Mouse (Mus musculus) liver, adult (tissue): ENCODE measurements at regions not wholly inside any gene's neighbourhood (a gene's known extent, or its start where the extent isn't known, plus 50 kb on each side); places are given as distances from the start of the nearest gene placed in this dataset.

Source experiments
- GATA4 ChIP-seq: IDR thresholded peaks from 2 replicates; pipeline ENCODE4 v1.6.1; 2014; ENCODE audit warnings: mild to moderate bottlenecking, low read length; ENCODE audit not compliant: insufficient replicate concordance

DNA sequence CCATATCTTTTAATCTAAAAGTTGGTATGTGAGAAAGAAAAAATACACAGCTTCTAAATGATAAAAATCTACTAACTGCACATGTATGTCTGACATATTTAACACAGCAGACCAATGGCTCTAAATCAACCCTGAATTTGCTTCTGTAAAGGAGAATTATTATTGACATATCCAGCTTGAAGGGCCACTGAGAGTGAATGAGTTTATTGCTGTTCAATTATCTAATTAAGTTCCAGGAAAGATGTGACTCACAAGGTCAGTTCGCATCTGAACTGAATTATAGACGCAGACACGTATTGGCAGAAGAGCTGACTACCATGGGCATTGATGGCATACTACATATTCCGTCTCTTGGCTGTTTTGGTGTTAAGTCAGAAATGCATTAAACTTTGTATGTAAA lies 180.3 kb upstream of the Robo2 start:
- no peak for TF ChIP-seq GATA4

DNA sequence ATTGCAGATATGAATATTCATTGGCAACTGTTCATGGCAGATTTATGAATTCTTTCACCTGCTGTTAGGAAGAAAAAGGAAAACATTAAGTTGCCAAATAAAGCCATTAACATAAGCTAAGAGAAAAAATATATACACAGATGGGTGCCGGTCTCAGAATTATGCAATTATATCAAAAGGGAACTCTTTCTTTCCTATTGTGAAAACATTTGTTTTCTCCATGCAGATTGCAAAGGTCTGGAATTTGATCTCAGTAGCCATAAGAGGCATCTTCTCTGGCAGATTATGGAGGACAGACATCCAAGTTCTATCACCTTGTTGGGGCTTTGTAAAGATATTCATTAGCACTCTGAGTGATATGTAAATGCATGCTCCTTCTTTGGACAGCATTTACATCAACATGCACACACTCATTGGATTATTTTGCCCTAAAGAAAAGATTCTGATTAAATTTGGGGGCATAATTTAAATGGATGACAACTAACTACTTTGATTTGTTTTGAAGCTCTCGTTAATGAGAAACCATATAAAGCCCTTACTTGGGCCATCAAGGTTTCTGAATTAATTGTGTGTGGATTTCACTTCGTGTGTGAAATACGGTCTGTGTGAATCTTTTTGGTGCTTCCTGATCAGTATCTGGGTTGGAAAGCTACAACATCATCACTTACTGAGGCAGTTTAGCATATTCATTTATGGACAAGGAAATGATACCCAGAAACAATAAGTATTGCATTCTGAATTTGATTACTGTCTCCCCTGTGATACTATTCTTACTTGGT lies 171.2 kb upstream of the Robo2 start:
- no peak for TF ChIP-seq GATA4

DNA sequence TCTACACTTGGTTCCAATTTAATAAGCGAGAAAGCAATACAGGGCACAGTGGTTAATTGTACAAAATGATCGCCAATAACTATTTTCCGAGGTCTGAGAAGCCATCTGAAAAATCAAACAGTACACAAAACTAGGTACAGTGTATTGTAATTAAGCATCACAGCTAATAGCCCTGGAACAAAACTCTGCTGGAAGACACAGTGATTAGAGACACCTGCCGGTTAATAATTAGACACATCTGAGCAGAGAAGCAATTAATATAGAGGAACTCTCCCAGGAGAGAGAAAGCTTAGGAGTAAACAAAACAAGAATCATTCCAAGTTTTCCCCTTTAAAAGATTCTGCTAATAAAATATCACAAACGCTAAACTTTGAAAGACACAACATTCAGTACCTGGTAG lies 136.7 kb upstream of the Robo2 start:
- no peak for TF ChIP-seq GATA4

DNA sequence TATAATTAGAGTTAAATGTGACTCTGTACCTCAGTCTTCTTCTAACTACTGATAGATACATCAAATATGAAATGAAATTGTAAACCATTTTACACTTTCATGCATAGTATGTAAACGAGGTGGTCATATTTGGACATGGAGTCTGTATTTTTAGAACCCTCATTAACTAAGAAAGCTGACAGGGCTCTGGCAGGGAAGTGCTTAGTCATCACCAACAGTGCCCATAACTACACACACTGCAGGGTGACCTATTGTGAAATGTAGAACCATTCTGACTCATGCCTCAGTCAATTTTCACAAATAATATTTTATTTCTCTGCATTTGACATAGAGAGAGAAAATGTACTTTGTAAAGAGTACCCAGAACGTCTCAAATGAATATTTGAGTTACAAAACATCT lies 118.9 kb upstream of the Robo2 start:
- TF ChIP-seq GATA4 = no peak

DNA sequence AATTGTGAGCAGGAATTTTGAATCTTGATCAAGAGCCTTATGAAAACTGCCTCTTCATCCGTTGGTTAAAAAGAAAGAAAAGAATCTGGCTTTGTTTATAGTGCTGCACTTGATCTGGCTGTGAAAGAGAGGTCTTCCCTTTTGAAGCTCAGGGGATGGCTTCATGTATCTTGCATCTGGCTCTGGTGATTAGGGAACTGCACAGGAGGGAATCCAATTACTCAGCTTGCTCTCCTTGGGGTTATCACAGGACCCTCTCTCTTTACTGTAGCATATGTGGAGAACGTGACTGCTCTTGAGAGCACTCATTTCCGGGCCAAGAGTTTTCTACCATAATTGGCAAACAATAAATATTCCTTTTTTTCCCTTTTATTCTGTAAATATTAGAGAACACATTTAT lies 116.6 kb upstream of the Robo2 start:
- TF ChIP-seq GATA4 = no peak

DNA sequence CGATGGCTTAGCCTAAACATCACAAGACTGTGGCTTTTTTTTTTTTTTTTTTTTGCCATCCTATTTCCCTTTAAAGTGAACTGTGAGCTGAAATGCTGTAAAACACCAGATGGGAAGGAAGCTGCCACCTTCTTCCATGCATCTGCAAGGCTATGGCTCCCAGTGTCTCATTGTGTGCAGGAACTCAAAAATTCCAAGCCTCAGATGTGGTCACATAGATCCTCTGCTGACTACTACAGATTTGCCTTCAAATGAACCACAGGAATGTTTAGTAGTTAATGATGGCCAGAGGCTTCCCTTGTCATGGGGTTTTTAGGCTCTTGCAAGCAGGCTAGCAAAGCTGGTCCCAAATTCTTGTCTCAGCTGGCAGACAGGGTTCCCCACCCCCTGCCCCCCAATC lies 114.9 kb upstream of the Robo2 start:
- no peak for TF ChIP-seq GATA4

DNA sequence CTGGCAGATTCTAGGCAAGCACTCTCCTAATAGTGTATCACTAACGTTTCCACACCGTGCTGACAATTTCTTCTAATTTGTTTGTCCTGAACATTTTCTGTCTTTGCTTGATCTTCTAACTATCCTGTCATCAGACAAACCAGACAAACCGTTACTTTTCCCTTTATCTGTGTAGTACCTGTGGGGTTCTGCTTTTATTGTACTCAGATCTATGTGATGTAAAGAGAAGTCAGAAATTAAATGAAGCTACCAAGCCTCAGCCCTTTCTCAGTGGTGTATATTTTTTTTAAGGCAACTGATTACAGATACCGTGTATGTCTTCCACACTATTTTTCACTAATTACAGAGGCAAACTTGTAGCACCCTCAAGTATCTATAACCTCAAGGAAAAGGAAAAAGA lies 108.9 kb upstream of the Robo2 start:
- no peak for TF ChIP-seq GATA4

DNA sequence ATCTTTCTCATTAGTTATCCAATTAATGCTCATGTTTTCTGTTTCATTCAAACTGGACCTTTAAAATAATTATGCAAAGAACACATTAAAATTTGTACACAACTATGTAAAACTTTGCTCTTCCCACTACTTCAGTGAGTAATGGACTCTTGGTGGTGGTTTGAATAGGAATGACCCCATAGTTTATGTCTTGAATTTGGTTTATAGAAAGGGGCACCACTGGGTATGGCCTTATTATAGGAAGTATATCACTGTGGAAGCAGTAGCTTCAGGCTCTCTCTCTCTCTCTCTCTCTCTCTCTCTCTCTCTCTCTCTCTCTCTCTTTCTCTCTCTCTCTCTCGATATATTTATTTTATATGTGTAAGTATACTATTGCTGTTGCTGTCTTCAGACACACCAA lies 106.3 kb upstream of the Robo2 start:
- TF ChIP-seq GATA4 = no peak

DNA sequence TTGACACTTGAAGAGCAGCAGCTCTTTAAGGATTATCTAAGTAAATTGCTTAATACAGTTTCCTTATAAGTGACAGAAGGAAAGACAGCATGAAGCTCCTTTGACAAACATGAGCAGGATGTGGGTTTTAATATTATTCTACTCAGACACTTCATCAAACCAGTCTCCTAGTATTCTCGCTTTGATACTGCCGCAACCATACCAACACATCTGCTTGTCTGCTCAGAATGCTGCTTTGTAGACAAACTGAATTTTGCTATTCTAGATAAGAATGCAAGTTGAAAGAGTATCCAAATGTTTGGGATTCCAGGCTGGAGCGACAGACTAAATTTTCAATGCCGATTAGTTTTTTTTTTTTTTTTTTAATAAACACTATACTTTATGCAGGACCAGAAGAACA lies 105.7 kb upstream of the Robo2 start:
- TF ChIP-seq GATA4 = no peak

DNA sequence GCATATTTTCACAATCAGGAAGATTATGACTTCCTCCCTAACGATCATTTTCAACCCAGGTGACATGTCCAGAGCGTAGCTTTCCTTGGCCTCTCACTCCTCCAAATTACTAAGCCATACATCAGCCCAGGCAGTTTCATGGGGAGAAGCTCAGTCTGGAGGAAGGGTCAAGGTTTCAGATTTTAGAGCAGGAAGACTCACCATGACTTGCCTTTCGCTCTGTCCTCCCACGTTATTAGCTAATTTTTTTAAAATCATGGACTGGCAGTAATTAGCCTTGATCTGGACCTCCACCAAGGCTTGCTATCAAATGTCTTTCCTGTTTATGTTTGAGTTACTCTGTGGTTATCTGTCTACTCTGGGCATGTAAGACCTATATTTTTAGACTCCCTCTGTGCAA lies 102.9 kb upstream of the Robo2 start:
- no peak for TF ChIP-seq GATA4

DNA sequence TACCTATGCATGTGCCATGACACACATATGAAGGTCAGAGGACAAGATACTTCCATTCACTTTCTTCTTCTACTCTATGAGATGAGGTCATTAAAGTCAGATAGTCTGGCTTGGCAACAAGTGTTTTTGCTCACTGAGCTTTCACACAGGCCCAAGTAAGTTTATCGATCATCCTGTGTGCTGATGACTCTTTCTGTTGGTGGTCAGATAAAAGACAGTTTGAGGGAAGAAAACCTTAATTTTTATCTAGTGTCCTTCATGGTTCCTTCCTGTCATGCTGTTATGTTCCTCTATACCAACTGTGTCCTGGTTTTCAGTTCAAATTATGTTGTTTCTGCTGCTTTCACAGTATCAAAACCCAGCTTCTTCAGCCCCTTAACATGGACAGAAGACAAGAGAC lies 98.8 kb upstream of the Robo2 start:
- TF ChIP-seq GATA4 = no peak

DNA sequence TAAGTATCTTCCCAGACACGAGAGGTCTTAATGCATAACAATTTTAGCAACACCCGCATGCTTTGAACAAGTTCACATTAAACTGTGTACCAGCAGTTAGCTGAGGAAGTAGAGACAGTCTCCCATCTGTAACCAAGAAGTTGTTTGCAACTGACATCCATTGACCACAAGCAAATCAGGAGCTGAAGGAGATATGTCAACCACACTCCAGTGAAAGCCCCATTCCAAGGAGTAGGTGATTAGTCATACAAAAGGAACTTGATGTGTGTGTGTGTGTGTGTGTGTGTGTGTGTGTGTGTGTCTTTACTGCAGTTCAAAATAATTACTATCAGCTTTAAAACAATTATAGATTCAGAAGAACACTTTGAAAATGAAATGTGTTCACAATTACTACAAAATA lies 97.9 kb upstream of the Robo2 start:
- no peak for TF ChIP-seq GATA4

DNA sequence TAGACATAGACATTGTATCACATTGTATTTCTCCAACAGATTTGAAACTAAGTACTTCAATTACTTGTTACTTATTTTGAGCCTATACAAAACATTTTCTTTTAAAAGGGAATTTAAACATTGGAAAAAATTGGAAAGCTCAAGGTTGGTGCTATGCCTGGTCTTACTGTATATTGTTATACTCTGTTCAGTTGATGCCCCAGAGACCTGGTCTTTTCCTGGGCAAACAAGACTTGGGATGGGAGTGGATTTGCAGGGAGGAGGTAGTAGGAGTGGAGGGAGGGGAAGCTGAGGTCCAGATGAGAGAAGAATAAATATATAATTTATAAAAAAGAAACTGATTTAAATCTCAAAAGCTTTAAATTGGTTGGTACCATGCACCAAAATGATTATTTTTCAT lies 95.1 kb upstream of the Robo2 start:
- TF ChIP-seq GATA4 = no peak

DNA sequence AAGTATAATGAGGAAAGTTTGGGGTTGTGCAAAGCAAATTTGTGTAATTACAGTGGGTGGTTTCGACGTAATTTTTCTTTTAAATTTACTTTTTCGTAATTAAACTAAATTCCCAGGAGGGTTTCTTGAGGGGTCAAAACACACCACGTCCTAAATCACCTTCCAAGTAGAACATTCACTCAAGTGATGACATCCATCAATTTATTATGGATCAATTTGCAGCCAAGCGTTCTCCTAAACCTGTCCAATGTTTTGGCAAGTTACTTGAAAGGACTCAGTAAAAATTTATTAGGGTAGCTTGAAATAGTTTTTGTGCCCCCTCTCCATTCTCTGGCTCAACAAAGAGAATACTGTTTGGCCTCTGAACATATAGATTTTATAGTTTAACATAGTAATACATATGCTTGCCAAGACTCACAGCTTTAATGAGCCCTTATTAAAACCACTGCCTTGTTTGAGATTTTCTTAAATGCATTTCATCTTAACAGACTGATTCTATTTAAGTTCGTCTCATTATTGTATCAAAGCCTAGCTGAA lies 94.6 kb upstream of the Robo2 start:
- TF ChIP-seq GATA4 = no peak

DNA sequence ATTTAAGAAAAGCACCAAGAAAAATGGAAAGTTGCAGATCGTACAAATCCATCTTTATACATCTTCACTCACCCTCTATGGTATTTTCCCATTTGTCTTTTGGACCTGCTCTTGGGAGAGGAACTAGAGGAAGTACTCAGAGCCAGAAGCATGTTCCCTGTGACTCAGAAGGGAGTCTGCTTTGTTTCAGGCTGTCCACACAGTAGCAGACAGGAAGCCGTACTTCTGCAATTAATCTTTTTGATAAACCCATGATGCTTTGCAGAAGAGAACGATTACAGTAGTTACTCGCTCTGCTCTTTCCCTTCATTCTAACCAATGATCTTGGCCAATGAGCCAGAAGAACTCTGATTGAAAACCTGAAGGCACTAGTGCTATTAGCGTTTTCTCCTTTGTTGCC lies 92.8 kb upstream of the Robo2 start:
- peak; percentile 25; the same call in 1 of the 2 replicates for TF ChIP-seq GATA4

DNA sequence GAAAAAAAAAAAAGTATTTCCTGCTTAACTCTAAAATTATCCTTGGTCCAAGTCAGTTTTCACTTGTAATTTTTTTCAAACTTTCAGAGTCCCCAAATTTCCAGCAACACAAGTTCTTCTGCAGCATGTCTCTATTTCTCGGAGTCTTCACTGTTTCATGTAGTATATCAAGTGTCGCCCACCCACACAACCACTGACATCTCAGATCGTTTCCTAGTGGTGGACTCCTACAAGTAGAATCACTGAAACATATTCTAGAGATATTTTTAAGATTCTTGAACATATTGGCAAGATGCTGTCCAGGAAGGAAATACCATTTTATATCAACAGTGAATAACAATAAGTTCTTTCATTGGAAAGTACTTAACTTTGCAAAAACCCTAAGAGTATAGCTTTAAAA lies 89.1 kb upstream of the Robo2 start:
- no peak for TF ChIP-seq GATA4
